Mouse (Mus musculus): ENCODE measurements around the gene Mogat2. TPM values are rescaled to one million over a fixed set of nuclear protein-coding genes. Genes with fewer than 3 reads are reported as not detected.
A peak's percentile ranks its signal among the peaks of the same experiment; 100 is the strongest.

The Mogat2 gene
- polyA plus RNA-seq, 1 experiment from 2014 or later, result 362 TPM

- Histone ChIP-seq H3K4me1 (replicated peaks; ENCODE audit: control insufficient read depth, insufficient read depth, low read length) (no peaks in the 10 kb centered on the region; the same call in 1 of the 2 replicates), H3K4me2 (replicated peaks; ENCODE audit: low read depth) (peak overlapping the region; percentile 68), H3K9me3 (ENCODE audit: control insufficient read depth) (no peaks in the 10 kb centered on the region), H3K9ac (ENCODE audit: low read depth, low read length) (no peak overlapping the region), H3K27me3 (replicated peaks; ENCODE audit: control insufficient read depth, insufficient read depth, low read length) (peaks cover 49% of the 10 kb centered on the region), H3K36me3 (ENCODE audit: control insufficient read depth, insufficient read depth) (no peaks in the 10 kb centered on the region), H3K27ac (ENCODE audit: low read depth, low read length) (no peak overlapping the region), H3K4me3 (ENCODE audit: low read depth, low read length) (peak overlapping the region; percentile 46)
- peak; percentile 31; the same call in 1 of the 2 replicates for ATAC-seq
- TF ChIP-seq CTCF (IDR thresholded peaks at IDR 0.05; ENCODE audit: low read depth), result no peak
- WGBS, result 10% methylated on average over 42 of the region's 42 CpGs
Measured at GRCm38 (mm10) chr7:99268951-99269945, 30.8 kb upstream of the Mogat2 start.

- WGBS, result under 1% methylated on average over 29 of the region's 29 CpGs
- H3K9me3 ChIP-seq (ENCODE audit: control insufficient read depth), result no peaks in the 10 kb centered on the region
- TF ChIP-seq CTCF (IDR thresholded peaks at IDR 0.05; ENCODE audit: low read depth), result no peak
- H3K4me2 ChIP-seq (replicated peaks; ENCODE audit: low read depth), result peak overlapping the region; percentile 68
- H3K4me1 ChIP-seq (replicated peaks; ENCODE audit: control insufficient read depth, insufficient read depth, low read length), result no peaks in the 10 kb centered on the region; the same call in 1 of the 2 replicates
- peaks cover 49% of the 10 kb centered on the region for H3K27me3 ChIP-seq (replicated peaks; ENCODE audit: control insufficient read depth, insufficient read depth, low read length)
- peak overlapping the region; percentile 46 for H3K4me3 ChIP-seq (ENCODE audit: low read depth, low read length)
- H3K36me3 ChIP-seq (ENCODE audit: control insufficient read depth, insufficient read depth), result no peaks in the 10 kb centered on the region
- no peak overlapping the region for H3K27ac ChIP-seq (ENCODE audit: low read depth, low read length)
- ATAC-seq, result peak; percentile 27
- no peak overlapping the region for H3K9ac ChIP-seq (ENCODE audit: low read depth, low read length)
Measured at GRCm38 (mm10) chr7:99268506-99268900, 30.1 kb upstream of the Mogat2 start.

- H3K4me3 ChIP-seq (ENCODE audit: low read depth, low read length), result peak overlapping the region; percentile 46
- peaks cover 48% of the 10 kb centered on the region for H3K27me3 ChIP-seq (replicated peaks; ENCODE audit: control insufficient read depth, insufficient read depth, low read length)
- H3K9ac ChIP-seq (ENCODE audit: low read depth, low read length), result no peak overlapping the region
- H3K4me1 ChIP-seq (replicated peaks; ENCODE audit: control insufficient read depth, insufficient read depth, low read length), result no peaks in the 10 kb centered on the region; the same call in 1 of the 2 replicates
- H3K36me3 ChIP-seq (ENCODE audit: control insufficient read depth, insufficient read depth), result no peaks in the 10 kb centered on the region
- under 1% methylated on average over 59 of the region's 59 CpGs for WGBS
- peak; percentile 32 for ATAC-seq
- no peaks in the 10 kb centered on the region for H3K9me3 ChIP-seq (ENCODE audit: control insufficient read depth)
- no peak for TF ChIP-seq CTCF (IDR thresholded peaks at IDR 0.05; ENCODE audit: low read depth)
- H3K4me2 ChIP-seq (replicated peaks; ENCODE audit: low read depth), result peak overlapping the region; percentile 68
- H3K27ac ChIP-seq (ENCODE audit: low read depth, low read length), result no peak overlapping the region
Measured at GRCm38 (mm10) chr7:99267897-99268505, 29.6 kb upstream of the Mogat2 start.

GRCm38 (mm10) chr7:99267251-99267896 is 29.0 kb upstream of the Mogat2 start, which contains the start of gene Map6:
TSS of gene Map6 (plus strand) at chr7:99267447.
- Histone ChIP-seq H3K9me3 (ENCODE audit: control insufficient read depth) (no peaks in the 10 kb centered on the region), H3K27me3 (replicated peaks; ENCODE audit: control insufficient read depth, insufficient read depth, low read length) (peaks cover 43% of the 10 kb centered on the region), H3K4me1 (replicated peaks; ENCODE audit: control insufficient read depth, insufficient read depth, low read length) (no peaks in the 10 kb centered on the region; the same call in 1 of the 2 replicates), H3K36me3 (ENCODE audit: control insufficient read depth, insufficient read depth) (no peaks in the 10 kb centered on the region), H3K27ac (ENCODE audit: low read depth, low read length) (no peak within 1 kb of the TSS), H3K4me2 (replicated peaks; ENCODE audit: low read depth) (peak within 1 kb of the TSS; percentile 68), H3K9ac (ENCODE audit: low read depth, low read length) (no peak within 1 kb of the TSS), H3K4me3 (ENCODE audit: low read depth, low read length) (peak within 1 kb of the TSS; percentile 46)
- no peak for ATAC-seq
- no peak for TF ChIP-seq CTCF (IDR thresholded peaks at IDR 0.05; ENCODE audit: low read depth)
- WGBS, result under 1% methylated on average over 34 of the region's 34 CpGs

GRCm38 (mm10) chr7:99264597-99264996 is 26.2 kb upstream of the Mogat2 start:
- no peaks in the 10 kb centered on the region for H3K36me3 ChIP-seq (ENCODE audit: control insufficient read depth, insufficient read depth)
- no peak for ATAC-seq
- no peak for TF ChIP-seq CTCF (IDR thresholded peaks at IDR 0.05; ENCODE audit: low read depth)

GRCm38 (mm10) chr7:99263509-99263908 is 25.1 kb upstream of the Mogat2 start:
- Histone ChIP-seq H3K4me2 (replicated peaks; ENCODE audit: low read depth) (no peak overlapping the region), H3K36me3 (ENCODE audit: control insufficient read depth, insufficient read depth) (no peaks in the 10 kb centered on the region), H3K27me3 (replicated peaks; ENCODE audit: control insufficient read depth, insufficient read depth, low read length) (peaks cover 23% of the 10 kb centered on the region), H3K9ac (ENCODE audit: low read depth, low read length) (no peak overlapping the region), H3K9me3 (ENCODE audit: control insufficient read depth) (no peaks in the 10 kb centered on the region), H3K4me1 (replicated peaks; ENCODE audit: control insufficient read depth, insufficient read depth, low read length) (no peaks in the 10 kb centered on the region; the same call in 1 of the 2 replicates), H3K27ac (ENCODE audit: low read depth, low read length) (no peak overlapping the region), H3K4me3 (ENCODE audit: low read depth, low read length) (no peak overlapping the region)
- 35% methylated on average over 4 of the region's 4 CpGs for WGBS
- TF ChIP-seq CTCF (IDR thresholded peaks at IDR 0.05; ENCODE audit: low read depth), result no peak
- no peak for ATAC-seq

More at GRCm38 (mm10) chr7:99264597-99264996, 26.2 kb upstream of the Mogat2 start:
- peaks cover 34% of the 10 kb centered on the region for H3K27me3 ChIP-seq (replicated peaks; ENCODE audit: control insufficient read depth, insufficient read depth, low read length)
- H3K9ac ChIP-seq (ENCODE audit: low read depth, low read length), result no peak overlapping the region
- no peaks in the 10 kb centered on the region for H3K9me3 ChIP-seq (ENCODE audit: control insufficient read depth)
- no peak overlapping the region for H3K27ac ChIP-seq (ENCODE audit: low read depth, low read length)
- H3K4me2 ChIP-seq (replicated peaks; ENCODE audit: low read depth), result no peak overlapping the region
- H3K4me3 ChIP-seq (ENCODE audit: low read depth, low read length), result no peak overlapping the region
- H3K4me1 ChIP-seq (replicated peaks; ENCODE audit: control insufficient read depth, insufficient read depth, low read length), result no peaks in the 10 kb centered on the region; the same call in 1 of the 2 replicates
